8 mouse cellular contexts compared by ENCODE assay signal in the genomic region with DNA sequence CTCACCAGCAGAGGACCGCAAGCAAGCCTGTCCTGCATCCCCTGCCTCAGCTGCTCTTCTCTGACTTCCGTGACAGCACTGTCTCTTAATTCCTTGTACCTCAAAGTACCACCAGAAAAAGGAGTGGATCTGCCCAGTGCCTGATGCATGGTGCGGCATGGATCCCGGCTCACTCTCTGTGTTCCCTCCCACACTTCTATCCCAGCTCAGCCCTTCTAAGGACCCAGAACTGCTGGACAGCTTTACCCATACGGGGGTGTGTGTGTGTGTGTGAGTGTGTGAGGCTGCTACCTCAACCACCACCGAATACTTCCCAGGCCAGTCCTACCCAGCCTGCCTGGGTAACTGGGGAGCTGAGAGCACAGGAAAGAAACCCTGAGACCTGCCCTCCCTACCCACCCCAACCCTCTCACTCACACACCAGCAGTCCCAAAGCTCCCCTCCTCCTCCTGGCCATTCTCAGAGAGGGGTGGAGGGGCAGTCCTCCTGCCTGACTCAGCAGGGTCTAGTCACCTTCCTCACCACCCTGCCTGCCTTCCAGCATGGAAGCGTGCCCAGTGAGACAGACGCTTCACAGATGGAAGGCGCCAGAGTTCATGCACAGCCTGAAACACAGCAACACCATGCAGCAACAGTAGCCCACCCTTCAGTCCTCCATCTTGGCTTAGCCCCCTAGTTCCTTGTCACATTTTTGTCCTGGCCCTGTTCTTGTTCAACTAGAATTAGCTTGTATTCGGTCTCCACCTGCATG. TPM values are rescaled to one million over a fixed set of nuclear protein-coding genes. Genes with fewer than 3 reads are reported as not detected.
A peak's percentile ranks its signal among the peaks of the same experiment; 100 is the strongest.
DNase-seq lines count a peak whose midpoint lies in the region; ATAC-seq and TF ChIP-seq lines count a peak whose summit lies in the region.

No protein-coding gene starts in this region.

- no peaks in the 10 kb centered on the region for H3K9me3 ChIP-seq in heart, embryonic 13.5 days
- no peaks in the 10 kb centered on the region for H3K9me3 ChIP-seq in neural tube, embryonic 12.5 days
- H3K9me3 ChIP-seq in neural tube, embryonic 15.5 days (replicated peaks) = no peaks in the 10 kb centered on the region
- no peaks in the 10 kb centered on the region for H3K9me3 ChIP-seq in forebrain, embryonic 11.5 days (ENCODE audit: control insufficient read depth, low read length)

- H3K36me3 ChIP-seq in heart, embryonic 13.5 days = peaks cover 72% of the 10 kb centered on the region
- peaks cover 7% of the 10 kb centered on the region for H3K36me3 ChIP-seq in heart, adult 2 months (ENCODE audit: control insufficient read depth, insufficient read depth, low read length)
- peaks cover 22% of the 10 kb centered on the region for H3K36me3 ChIP-seq in neural tube, embryonic 12.5 days
- H3K36me3 ChIP-seq in neural tube, embryonic 15.5 days = peaks cover 37% of the 10 kb centered on the region
- H3K36me3 ChIP-seq in forebrain, embryonic 11.5 days (ENCODE audit: control insufficient read depth, insufficient read depth, low read length) = no peaks in the 10 kb centered on the region; the same call in 1 of the 2 replicates
- H3K36me3 ChIP-seq in macrophage (ENCODE audit: inconsistent target) = peaks cover 8% of the 10 kb centered on the region; the same call in 1 of the 2 replicates

- TF ChIP-seq POLR2A in heart, adult 2 months (IDR thresholded peaks at IDR 0.05; ENCODE audit: insufficient read depth, low read depth, low read length) = no peak

- intact Hi-C loops in heart, adult 2 months (cut with DNase I) = loop anchor here (2.0 kb wide), 1 partner anchor 46 kb away; no protein-coding TSS in a partner anchor

- no peak overlapping the region for H3K4me3 ChIP-seq in heart, embryonic 13.5 days
- H3K4me3 ChIP-seq in heart, adult 2 months = no peak overlapping the region
- no peak overlapping the region for H3K4me3 ChIP-seq in neural tube, embryonic 12.5 days
- no peak overlapping the region for H3K4me3 ChIP-seq in neural tube, embryonic 15.5 days (replicated peaks)
- H3K4me3 ChIP-seq in forebrain, embryonic 11.5 days (ENCODE audit: low read depth, low read length) = no peak overlapping the region
- H3K4me3 ChIP-seq in macrophage (ENCODE audit: inconsistent target) = no peak overlapping the region

- no peak for DNase-seq in heart, adult 2 months
- DNase-seq in forebrain, embryonic 11.5 days (ENCODE audit: low spot score) = peak; percentile 48
- no peak for DNase-seq in urinary bladder, adult 2 months (ENCODE audit: low spot score)
- no peak for DNase-seq in frontal cortex, postnatal 25 days (ENCODE audit: low spot score in 2 of 2)

- peaks cover 18% of the 10 kb centered on the region for H3K4me1 ChIP-seq in heart, embryonic 13.5 days
- peaks cover 6% of the 10 kb centered on the region for H3K4me1 ChIP-seq in heart, adult 2 months (ENCODE audit: control insufficient read depth, insufficient read depth, low read length)
- H3K4me1 ChIP-seq in neural tube, embryonic 12.5 days = no peaks in the 10 kb centered on the region
- H3K4me1 ChIP-seq in neural tube, embryonic 15.5 days = no peaks in the 10 kb centered on the region
- no peaks in the 10 kb centered on the region for H3K4me1 ChIP-seq in forebrain, embryonic 11.5 days (replicated peaks; ENCODE audit: control insufficient read depth, insufficient read depth, low read length)

- no peak overlapping the region for H3K4me2 ChIP-seq in heart, embryonic 13.5 days
- H3K4me2 ChIP-seq in neural tube, embryonic 12.5 days (replicated peaks) = no peak overlapping the region
- H3K4me2 ChIP-seq in neural tube, embryonic 15.5 days = no peak overlapping the region
- no peak overlapping the region for H3K4me2 ChIP-seq in forebrain, embryonic 11.5 days (ENCODE audit: low read depth, low read length, severe bottlenecking)

- no peak; the same call in 1 of the 2 replicates for ATAC-seq in heart, embryonic 13.5 days (ENCODE audit: extremely low read depth, insufficient number of reproducible peaks, low FRiP score, low TSS enrichment)
- peak; percentile 33; the same call in 1 of the 2 replicates for ATAC-seq in neural tube, embryonic 12.5 days (ENCODE audit: low FRiP score, low read depth)
- no peak for ATAC-seq in neural tube, embryonic 15.5 days (ENCODE audit: low FRiP score)
- ATAC-seq in forebrain, embryonic 11.5 days (replicated peaks; ENCODE audit: low FRiP score) = 0 out of 2 replicates have a peak, but pooled peaks have one; percentile 18

- H3K79me2 ChIP-seq in heart, adult 2 months (replicated peaks; ENCODE audit: control insufficient read depth, insufficient read depth, low read length) = no peaks in the 10 kb centered on the region
- peaks cover 20% of the 10 kb centered on the region; the same call in 1 of the 2 replicates for H3K79me2 ChIP-seq in macrophage (ENCODE audit: inconsistent target)

- no peak overlapping the region for H3K27ac ChIP-seq in heart, embryonic 13.5 days (replicated peaks)
- H3K27ac ChIP-seq in heart, adult 2 months = no peak overlapping the region
- no peak overlapping the region for H3K27ac ChIP-seq in neural tube, embryonic 12.5 days
- no peak overlapping the region for H3K27ac ChIP-seq in neural tube, embryonic 15.5 days (replicated peaks)
- H3K27ac ChIP-seq in forebrain, embryonic 11.5 days (ENCODE audit: low read depth, low read length) = no peak overlapping the region
- H3K27ac ChIP-seq in macrophage = 0 out of 2 replicates have a peak overlapping the region, but pooled peaks have one; percentile 5

- no peak for TF ChIP-seq CTCF in heart, adult 2 months (IDR thresholded peaks at IDR 0.05)

- TF ChIP-seq EP300 in heart, adult 2 months (IDR thresholded peaks at IDR 0.05; ENCODE audit: insufficient read depth, low read depth, low read length) = no peak

- 85% methylated on average over 10 of the region's 10 CpGs for WGBS in heart, embryonic 13.5 days
- WGBS in heart, adult 2 months = 75% methylated on average over 10 of the region's 10 CpGs
- WGBS in neural tube, embryonic 12.5 days = 93% methylated on average over 10 of the region's 10 CpGs
- 94% methylated on average over 10 of the region's 10 CpGs for WGBS in neural tube, embryonic 15.5 days
- 90% methylated on average over 10 of the region's 10 CpGs for WGBS in forebrain, embryonic 11.5 days
- WGBS in macrophage (ENCODE audit: missing documents) = 87% methylated on average over 10 of the region's 10 CpGs

- H3K9ac ChIP-seq in heart, embryonic 13.5 days = peak overlapping the region; percentile 38
- no peak overlapping the region for H3K9ac ChIP-seq in heart, adult 2 months (ENCODE audit: low read depth, low read length)
- no peak overlapping the region for H3K9ac ChIP-seq in neural tube, embryonic 12.5 days
- H3K9ac ChIP-seq in neural tube, embryonic 15.5 days (replicated peaks) = no peak overlapping the region
- no peak overlapping the region for H3K9ac ChIP-seq in forebrain, embryonic 11.5 days (ENCODE audit: low read length)

- no peaks in the 10 kb centered on the region for H3K27me3 ChIP-seq in heart, embryonic 13.5 days (replicated peaks)
- no peaks in the 10 kb centered on the region for H3K27me3 ChIP-seq in heart, adult 2 months (ENCODE audit: control insufficient read depth, insufficient read depth, low read length)
- no peaks in the 10 kb centered on the region for H3K27me3 ChIP-seq in neural tube, embryonic 12.5 days (replicated peaks)
- no peaks in the 10 kb centered on the region for H3K27me3 ChIP-seq in neural tube, embryonic 15.5 days (replicated peaks)
- no peaks in the 10 kb centered on the region for H3K27me3 ChIP-seq in forebrain, embryonic 11.5 days (ENCODE audit: control insufficient read depth, insufficient read depth, low read length)

RNA-seq across cellular contexts. Expression of a gene that starts 16.7 kb away (rescaled TPM):
- polyA plus RNA-seq in heart, embryonic 13.5 days (2015; fragmentation: Nextera tagmentation; extraction: Ambion mirVana) = 172 and 209 TPM in 2 replicates
- total RNA-seq in heart, adult 2 months (2021) = 10 to 100 TPM; 70.1 to 96.2 TPM
- 67.8 and 195 TPM in 2 replicates for polyA plus RNA-seq in heart, adult 2 months (2012; rRNA removed)
- 188 and 189 TPM in 2 replicates for polyA plus RNA-seq in neural tube, embryonic 12.5 days (2016; fragmentation: Nextera tagmentation; extraction: Ambion mirVana)
- polyA plus RNA-seq in neural tube, embryonic 15.5 days (2015; fragmentation: Nextera tagmentation; extraction: Ambion mirVana) = 225 and 227 TPM in 2 replicates
- 219 and 231 TPM in 2 replicates for polyA plus RNA-seq in forebrain, embryonic 11.5 days (2014; fragmentation: Nextera tagmentation; extraction: Ambion mirVana)
- 10 to 100 TPM in 25 of 26 experiments, 1 to 10 TPM in 1; 9.7 to 33.1 (median 19.9) TPM for total RNA-seq in macrophage (2018; cell fraction: chromatin; rRNA removed)
- 100 to 1,000 TPM in 7 of 26 experiments, 10 to 100 TPM in 19; 61.8 to 120 (median 90.0) TPM for total RNA-seq in macrophage (2018; cell fraction: cytosol; rRNA removed)
- 10 to 100 TPM in 25 of 26 experiments, 1 to 10 TPM in 1; 9.4 to 40.6 (median 20.4) TPM for total RNA-seq in macrophage (2018; cell fraction: nucleus; rRNA removed)
- 73.9 to 174 TPM (median 109 TPM) in 3 replicates for polyA plus RNA-seq in macrophage (2018)
- 62.4 and 118 TPM in 2 replicates for polyA plus RNA-seq in urinary bladder, adult 2 months (2012; rRNA removed)

RNA-seq across cellular contexts. Expression of a gene that starts 41.9 kb away (rescaled TPM):
- 10.9 and 12.1 TPM in 2 replicates for polyA plus RNA-seq in heart, embryonic 13.5 days (2015; fragmentation: Nextera tagmentation; extraction: Ambion mirVana)
- total RNA-seq in heart, adult 2 months (2021) = 1 to 10 TPM; 2.8 to 4.1 TPM
- 0.90 and 1.2 TPM in 2 replicates for polyA plus RNA-seq in heart, adult 2 months (2012; rRNA removed)
- 29.7 and 33.5 TPM in 2 replicates for polyA plus RNA-seq in neural tube, embryonic 12.5 days (2016; fragmentation: Nextera tagmentation; extraction: Ambion mirVana)
- polyA plus RNA-seq in neural tube, embryonic 15.5 days (2015; fragmentation: Nextera tagmentation; extraction: Ambion mirVana) = 24.1 and 24.7 TPM in 2 replicates
- polyA plus RNA-seq in forebrain, embryonic 11.5 days (2014; fragmentation: Nextera tagmentation; extraction: Ambion mirVana) = 29.8 and 31.1 TPM in 2 replicates
- 10 to 100 TPM in 25 of 26 experiments, 1 to 10 TPM in 1; 8.8 to 43.3 (median 29.8) TPM for total RNA-seq in macrophage (2018; cell fraction: chromatin; rRNA removed)
- total RNA-seq in macrophage (2018; cell fraction: cytosol; rRNA removed) = 10 to 100 TPM; 12.2 to 21.4 (median 17.8) TPM
- total RNA-seq in macrophage (2018; cell fraction: nucleus; rRNA removed) = 10 to 100 TPM in 23 of 26 experiments, 1 to 10 TPM in 3; 7.7 to 32.0 (median 17.2) TPM
- 16.1 to 20.8 TPM (median 19.6 TPM) in 3 replicates for polyA plus RNA-seq in macrophage (2018)
- polyA plus RNA-seq in urinary bladder, adult 2 months (2012; rRNA removed) = 8.4 and 10.3 TPM in 2 replicates

Comparison
In these comparisons a context has a peak if more than half of its experiments do, and no peak if none do; other contexts are left out.
1. ATAC-seq: peak in neural tube, embryonic 12.5 days (single experiment) and forebrain, embryonic 11.5 days (single experiment); none in heart, embryonic 13.5 days (single experiment) and neural tube, embryonic 15.5 days (single experiment).